Mouse (Mus musculus) lung, postnatal 36 days (tissue): ENCODE data around the gene P4htm.

ENCODE experiments used
- DNase-seq: peaks from one replicate; pipeline ENCODE4 v3.0.0; 2022; ENCODE audit warnings: mixed read lengths

P4htm gene

GRCm38 (mm10) chr9:108596998-108597764 lies at the start of gene P4htm:
TSS of gene P4htm (minus strand) at chr9:108597667.
- peak; percentile 80 for DNase-seq

- no peak for DNase-seq
Observed at GRCm38 (mm10) chr9:108639825-108640224, 42.4 kb upstream of the P4htm start.

- no peak for DNase-seq
Observed at GRCm38 (mm10) chr9:108635415-108635814, 37.9 kb upstream of the P4htm start.

GRCm38 (mm10) chr9:108633846-108634245 lies 36.4 kb upstream of the P4htm start:
- DNase-seq = no peak

DNA sequence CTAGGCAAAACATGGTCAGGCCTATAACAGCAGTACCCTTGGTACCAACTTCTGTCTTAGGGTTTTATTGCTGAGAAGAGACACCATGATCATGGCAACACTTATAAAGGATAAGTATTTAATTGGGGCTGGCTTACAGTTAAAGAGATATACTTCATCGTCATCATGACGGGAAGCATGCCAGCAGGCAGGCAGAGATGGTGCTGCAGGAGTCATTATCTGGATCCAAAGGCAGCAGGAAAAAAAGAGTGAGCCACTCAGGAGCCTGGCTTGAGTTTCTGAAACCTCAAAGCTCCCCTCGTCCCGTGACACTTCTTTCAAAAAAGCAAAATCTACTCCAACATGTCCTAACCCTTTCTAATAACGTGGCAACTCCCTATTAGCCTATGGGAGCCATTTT lies 34.9 kb upstream of the P4htm start:
- DNase-seq = no peak

GRCm38 (mm10) chr9:108631631-108632256 lies 34.3 kb upstream of the P4htm start:
- DNase-seq = peak; percentile 20

DNA sequence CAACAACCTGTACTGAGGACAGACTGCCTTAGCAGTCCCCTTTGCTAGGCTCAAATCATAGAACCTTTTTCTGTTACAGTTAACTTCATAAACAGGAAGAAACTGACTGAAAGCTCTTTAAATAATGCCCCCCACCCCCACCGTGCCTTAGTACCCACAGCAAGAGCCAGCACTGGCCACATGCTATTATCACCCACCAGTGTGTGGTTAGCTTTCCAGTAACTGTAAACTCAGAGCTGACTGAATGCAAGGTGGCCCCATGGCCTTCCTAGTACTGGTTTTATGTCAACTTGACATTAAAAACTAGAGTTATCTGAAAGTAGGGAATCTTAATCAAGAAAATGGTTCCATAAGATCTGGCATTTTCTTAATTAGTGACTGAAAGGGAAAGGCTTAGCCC lies 33.2 kb upstream of the P4htm start:
- DNase-seq = no peak

GRCm38 (mm10) chr9:108628141-108628540 lies 30.7 kb upstream of the P4htm start:
- DNase-seq = no peak

DNA sequence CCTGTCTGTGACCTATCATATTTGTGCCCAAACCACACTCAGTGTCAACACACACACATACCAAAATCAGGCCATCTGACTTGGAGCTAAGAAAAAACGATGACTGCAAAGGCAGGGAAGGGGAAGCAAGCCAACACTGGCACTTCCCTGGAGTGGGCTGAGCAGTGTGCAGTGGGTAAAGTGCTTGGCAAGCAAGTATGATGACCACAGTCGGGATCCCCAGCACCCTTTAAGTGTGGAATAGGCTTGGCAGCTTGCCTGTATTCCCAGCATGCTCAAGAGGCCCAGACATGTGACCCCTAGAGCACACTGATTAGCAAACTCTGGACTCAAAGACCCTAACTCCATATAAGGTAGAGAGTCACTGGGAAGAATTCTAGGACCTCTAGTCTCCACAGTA lies 29.0 kb upstream of the P4htm start:
- peak; percentile 74 for DNase-seq

DNA sequence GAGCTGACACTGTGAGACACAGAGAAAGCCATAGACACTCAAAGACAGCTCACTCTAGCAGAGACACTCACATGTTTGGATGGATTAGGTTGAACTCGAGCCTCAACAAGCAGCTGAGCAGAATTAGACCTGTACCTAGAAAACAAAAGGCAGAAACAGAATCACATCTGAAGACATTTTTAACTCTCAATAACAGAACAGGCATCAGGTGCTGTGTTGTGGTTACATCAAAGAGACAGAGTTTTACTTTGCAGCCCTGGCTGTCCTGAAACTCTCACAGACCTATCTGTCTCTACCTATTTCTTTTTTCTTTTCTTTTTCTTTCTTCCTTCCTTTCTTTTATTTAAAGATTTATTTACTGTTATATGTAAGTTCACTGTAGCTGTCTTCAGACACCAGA lies 19.8 kb upstream of the P4htm start:
- DNase-seq = no peak

GRCm38 (mm10) chr9:108611488-108611887 lies 14.0 kb upstream of the P4htm start:
- no peak for DNase-seq

DNA sequence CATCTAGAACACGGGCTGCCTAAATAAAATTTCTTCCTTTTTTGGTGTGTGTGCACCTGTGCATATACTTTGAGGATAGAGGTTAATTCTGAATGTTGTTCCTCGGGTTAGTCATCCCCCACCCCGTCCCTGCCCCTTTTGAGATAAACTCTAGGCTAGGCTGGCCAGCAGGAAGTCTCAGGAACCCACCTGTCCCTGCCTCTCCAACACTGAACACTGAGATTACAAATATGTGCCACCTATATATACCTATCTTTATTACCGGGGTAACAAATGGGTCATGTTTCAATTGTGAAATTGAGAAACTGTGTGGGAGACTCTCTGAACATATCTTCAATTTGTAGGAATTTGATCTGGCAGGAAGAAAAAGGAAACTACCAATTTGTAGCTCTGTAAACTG lies 11.4 kb upstream of the P4htm start:
- DNase-seq = no peak

- DNase-seq = peak; percentile 44
Observed at GRCm38 (mm10) chr9:108607929-108608328, 10.5 kb upstream of the P4htm start.

DNA sequence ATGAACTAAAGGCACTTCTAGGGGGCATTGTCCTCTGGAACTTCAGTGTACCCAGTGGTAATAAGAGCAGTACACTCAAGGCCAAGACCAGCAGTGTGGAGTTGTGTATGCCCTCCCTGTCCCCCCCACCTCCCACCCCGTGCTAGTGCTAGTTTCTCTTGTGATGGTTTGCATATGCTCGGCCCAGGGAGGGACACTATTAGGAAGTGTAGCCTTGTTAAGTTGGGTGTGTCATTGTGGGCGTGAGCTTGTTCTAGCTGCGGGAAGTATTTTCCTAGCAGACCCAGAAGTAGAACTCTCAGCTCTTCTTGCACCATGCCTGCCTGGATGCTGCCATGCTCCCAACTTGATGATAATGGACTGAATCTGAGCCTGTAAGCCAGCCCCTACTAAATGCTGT lies 4.5 kb upstream of the P4htm start:
- DNase-seq = no peak

DNA sequence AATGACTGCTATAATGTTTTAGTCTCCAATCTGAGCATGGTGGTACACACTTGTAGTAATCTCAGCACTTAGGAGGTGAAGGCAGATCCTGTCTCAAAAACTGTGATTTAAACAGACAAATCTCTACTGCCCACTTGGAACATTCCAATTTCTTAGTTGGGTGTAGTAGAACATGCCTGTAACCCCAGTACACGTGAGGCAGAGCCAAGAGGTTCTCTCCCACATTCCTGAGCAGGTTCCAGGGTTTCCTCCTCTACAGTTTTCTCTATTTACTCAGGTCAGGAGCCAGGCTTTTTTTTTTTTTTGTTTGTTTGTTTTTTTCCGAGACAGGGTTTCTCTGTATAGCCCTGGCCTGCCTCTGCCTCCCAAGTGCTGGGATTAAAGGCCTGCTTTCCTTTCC lies 2.5 kb upstream of the P4htm start:
- DNase-seq = peak; percentile 73

- DNase-seq = no peak
Observed at GRCm38 (mm10) chr9:108599021-108599566, 1.6 kb upstream of the P4htm start.

GRCm38 (mm10) chr9:108594354-108594753 lies 3.1 kb downstream of the P4htm start:
- no peak for DNase-seq

DNA sequence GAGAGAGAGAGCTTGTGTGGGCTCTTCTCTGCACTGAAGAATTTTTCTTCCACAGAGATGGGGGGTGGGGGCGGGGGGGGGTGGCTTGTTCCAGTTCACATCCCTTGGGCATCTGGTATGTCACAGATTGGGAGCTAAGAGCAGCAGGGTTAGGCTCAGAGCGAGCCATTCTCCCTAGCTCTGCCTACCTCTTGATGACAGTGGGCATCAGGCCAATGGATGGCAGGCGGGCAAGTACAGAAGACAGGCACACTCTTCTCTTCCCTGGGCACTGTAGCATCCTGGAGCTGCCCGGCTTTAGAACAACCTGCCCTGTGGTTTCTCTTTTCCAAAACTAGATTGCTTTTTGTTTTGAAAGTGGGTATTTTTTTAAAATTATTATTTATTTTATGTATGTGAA lies 6.0 kb downstream of the P4htm start:
- DNase-seq = no peak

DNA sequence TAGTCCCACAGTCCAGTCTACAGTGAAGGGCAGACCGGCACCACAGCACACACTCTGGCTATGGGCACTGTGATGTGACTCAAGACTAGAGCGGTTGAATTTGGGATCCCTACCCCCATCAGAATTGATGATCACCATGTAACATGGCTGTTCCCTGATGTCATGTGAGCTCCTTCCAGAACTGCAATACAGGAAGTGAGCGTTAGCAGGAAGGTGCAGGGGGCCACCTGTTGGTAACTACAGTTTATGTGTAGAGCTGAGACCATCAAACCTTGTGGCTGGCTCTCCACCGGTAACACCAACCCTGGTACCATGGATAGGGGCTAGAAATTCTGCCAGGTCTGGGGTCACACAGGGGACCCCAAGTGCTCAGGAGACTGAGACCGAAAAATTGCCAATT lies 8.2 kb downstream of the P4htm start:
- DNase-seq = no peak

DNA sequence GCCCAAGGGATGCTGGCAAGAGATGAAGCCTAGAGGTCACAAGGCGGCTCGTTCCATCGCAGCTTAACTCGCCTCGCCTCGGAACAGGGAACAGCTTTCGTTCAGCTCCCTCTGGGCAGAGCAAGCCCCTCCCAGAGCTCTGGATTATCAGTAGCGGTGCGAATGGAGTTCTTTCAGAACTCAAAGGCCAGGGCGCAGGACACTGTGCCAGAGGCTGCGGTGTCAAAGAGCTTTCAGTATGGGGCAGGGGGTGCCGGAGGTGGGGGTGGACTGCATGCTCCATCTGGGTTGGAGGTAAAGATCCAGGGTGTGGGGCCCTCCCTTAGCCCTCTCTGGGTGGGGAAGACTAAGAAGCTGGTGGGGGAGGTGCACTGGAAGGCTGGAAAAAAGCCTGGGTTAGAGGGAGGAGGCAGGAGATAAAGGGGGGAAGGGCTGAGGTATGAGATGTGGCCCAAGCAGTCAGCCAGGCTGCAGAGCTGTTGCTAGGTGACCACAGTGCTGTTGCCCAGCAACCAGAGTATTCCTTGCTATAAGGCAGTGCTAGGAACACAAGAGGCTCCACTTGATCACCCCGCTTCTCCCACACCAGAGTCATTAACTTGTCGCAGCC lies 9.8 kb downstream of the P4htm start:
- DNase-seq = peak; percentile 77

- no peak for DNase-seq
Observed at GRCm38 (mm10) chr9:108579344-108579690, 18.1 kb downstream of the P4htm start.

GRCm38 (mm10) chr9:108578545-108579343 lies 18.7 kb downstream of the P4htm start, which contains the start of gene Wdr6:
TSS of gene Wdr6 (minus strand) at chr9:108578739.
- DNase-seq = peak; percentile 96

DNA sequence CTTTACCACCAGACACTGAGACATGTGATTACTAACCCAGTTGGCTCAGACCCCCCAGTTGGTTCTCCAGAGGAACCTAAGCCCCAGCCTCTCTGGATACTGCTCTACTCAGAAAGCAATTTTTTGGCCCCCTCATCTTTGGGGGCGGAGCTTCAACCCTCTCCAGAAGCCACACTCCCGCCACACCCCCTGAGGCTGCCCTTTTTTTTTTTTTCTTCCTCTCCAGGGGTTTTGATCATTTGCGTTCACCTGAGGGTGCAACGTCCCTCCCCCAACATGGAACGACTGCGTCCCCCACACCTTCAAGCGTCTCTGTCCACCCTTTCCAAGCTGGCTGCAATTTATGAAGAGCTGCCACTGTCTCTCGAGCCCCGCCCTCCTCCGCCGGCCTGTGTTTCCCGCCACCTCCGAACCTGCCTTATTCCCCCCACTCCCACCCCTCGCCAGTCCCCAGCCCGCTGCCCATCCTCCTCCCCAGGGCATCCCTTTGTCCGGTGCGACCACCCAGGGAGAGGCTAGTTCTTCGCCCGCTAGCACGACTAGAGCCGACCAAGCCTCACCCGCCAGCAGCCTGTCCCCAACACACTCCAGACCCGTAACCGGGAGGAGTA lies 19.4 kb downstream of the P4htm start:
- DNase-seq = peak; percentile 72
